Mouse (Mus musculus) kidney, adult 2 months (tissue): ENCODE data around the gene Dcaf1. TPM values are rescaled to one million over a fixed set of nuclear protein-coding genes. Genes with fewer than 3 reads are reported as not detected.

Experiments used
- DNase-seq: peaks from one replicate; pipeline ENCODE4 v3.0.0; 2021
- H3K27ac ChIP-seq: fragments of 200-500 bp; 2 replicates; pipeline ENCODE4 v1.5.1; 2012; ENCODE audit warnings: low read depth, low read length, control low read depth, inconsistent platforms; ENCODE audit not compliant: insufficient read depth
- H3K27me3 ChIP-seq: fragments of 200-500 bp; replicated peaks from 2 replicates; pipeline ENCODE4 v1.6.1; 2012; ENCODE audit warnings: mild to moderate bottlenecking, moderate library complexity, low read length, inconsistent platforms; ENCODE audit not compliant: control insufficient read depth, insufficient read depth
- H3K36me3 ChIP-seq: fragments of 200-500 bp; 2 replicates; pipeline ENCODE4 v1.6.1; 2012; ENCODE audit warnings: mild to moderate bottlenecking, moderate library complexity, low read length, inconsistent platforms; ENCODE audit not compliant: control insufficient read depth, insufficient read depth
- H3K4me1 ChIP-seq: fragments of 200-500 bp; 2 replicates; pipeline ENCODE4 v1.6.1; 2011; ENCODE audit warnings: low read length; ENCODE audit not compliant: control insufficient read depth, insufficient read depth
- H3K4me3 ChIP-seq: fragments of 200-500 bp; 2 replicates; pipeline ENCODE4 v1.5.1; 2011; ENCODE audit warnings: mild to moderate bottlenecking, low read depth, low read length, control low read depth; ENCODE audit not compliant: insufficient read depth
- CTCF ChIP-seq: fragments of 200-500 bp; conservative IDR thresholded peaks from 2 replicates; pipeline ENCODE4 v1.5.1; 2011; ENCODE audit warnings: low read depth, mild to moderate bottlenecking, control low read depth, low read length, moderate library complexity, mixed read lengths; ENCODE audit not compliant: insufficient read depth, insufficient read length
- POLR2A ChIP-seq: fragments of 200-500 bp; IDR thresholded peaks from one replicate; pipeline ENCODE4 v1.6.1; 2011; ENCODE audit warnings: low read depth, low read length, control low read depth
- WGBS: fragments of 180-500 bp; shearing (Covaris S2); methylation state at CpG from one replicate; pipeline ENCODE4 v1.1.7; 2018; 5-methylcytosine and 5-hydroxymethylcytosine counted together
- polyA plus RNA-seq: library from polyadenylated mRNA; depleted of rRNA; stranded (reverse); fragments of >200 nt; gene quantifications from 2 replicates; pipeline ENCODE4 v1.2.3, GENCODE M21; 2012; rRNA removed

Gene Dcaf1
- 12.4 and 14.7 TPM in 2 replicates for polyA plus RNA-seq

DNA sequence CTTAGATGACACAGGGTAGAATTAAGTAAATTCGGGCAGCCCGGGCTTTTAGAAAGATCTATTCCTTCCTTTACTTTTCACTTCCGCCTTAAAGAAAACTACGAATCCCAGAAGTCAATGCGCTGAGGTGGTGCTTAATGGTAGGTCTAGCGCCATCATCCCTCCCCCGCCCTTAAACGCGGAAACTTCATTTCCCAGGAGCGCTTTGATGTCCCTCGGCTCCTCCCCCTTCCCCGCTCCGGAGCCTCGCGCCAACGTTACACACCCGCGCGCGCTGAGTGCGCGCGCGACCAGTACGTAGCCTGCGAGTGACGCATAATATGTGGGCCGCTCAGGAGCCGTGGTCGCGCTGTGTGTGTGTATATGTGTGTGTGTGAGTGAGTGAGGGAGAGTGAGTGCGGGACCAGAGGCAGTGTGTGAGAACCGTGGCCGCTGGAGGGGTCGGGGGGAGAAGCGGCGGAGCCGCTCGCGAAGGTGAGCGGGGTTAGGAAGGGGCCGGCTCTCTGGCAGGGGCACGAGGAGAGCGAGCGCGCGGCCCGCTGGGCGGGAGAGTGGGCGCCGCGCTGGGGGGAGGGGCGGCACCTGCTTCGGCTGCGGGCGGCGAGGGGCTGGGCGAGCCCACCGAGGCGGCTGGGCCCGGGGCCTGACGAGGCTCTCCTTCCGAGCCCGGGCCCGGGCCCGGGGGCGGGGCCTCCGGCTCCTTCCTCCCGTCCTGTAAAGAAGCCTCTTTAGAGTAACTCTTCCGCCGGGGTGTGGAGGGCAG lies at the start of gene Dcaf1:
TSS of gene Dcaf1 (plus strand) at position 257 of the 763 bp plus-strand sequence.
- H3K4me3 ChIP-seq: peak within 1 kb of the TSS; percentile 92
- WGBS: 1% methylated on average over 70 of the region's 71 CpGs

DNA sequence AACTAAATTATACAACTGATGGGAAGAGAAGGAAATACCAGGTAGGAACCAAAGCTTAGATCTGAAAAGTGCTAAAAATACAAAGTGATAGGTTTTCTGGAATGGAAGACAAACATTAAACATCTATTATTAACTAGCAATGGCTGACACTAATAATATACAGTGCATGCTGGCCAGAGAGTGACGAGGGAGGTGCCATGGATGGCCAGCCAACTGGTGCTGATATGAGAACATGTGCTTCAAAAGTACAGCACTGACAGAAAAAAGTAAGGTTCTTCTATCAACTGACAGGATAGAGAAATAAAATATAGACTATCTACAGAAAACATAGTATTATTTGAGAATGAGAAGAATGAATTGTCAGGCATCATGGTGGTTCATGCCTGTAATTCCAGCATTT lies 45.6 kb upstream of the Dcaf1 start:
- no peak for DNase-seq
- Histone ChIP-seq H3K27me3 (no peaks in the 10 kb centered on the region), H3K4me1 (peaks cover 5% of the 10 kb centered on the region; the same call in 1 of the 2 replicates), H3K27ac (no peak overlapping the region), H3K4me3 (no peak overlapping the region), H3K36me3 (no peaks in the 10 kb centered on the region)
- no peak for TF ChIP-seq POLR2A
- no peak for TF ChIP-seq CTCF
- 58% methylated on average over 1 of the region's 1 CpGs for WGBS

More for the DNA sequence above, at the start of gene Dcaf1:
- H3K36me3 ChIP-seq: no peaks in the 10 kb centered on the region
- DNase-seq: peak; percentile 98
- H3K27me3 ChIP-seq: no peaks in the 10 kb centered on the region
- no peak for TF ChIP-seq CTCF
- TF ChIP-seq POLR2A: peak; percentile 57
- peaks cover 3% of the 10 kb centered on the region; the same call in 1 of the 2 replicates for H3K4me1 ChIP-seq
- peak within 1 kb of the TSS; percentile 64; the same call in 1 of the 2 replicates for H3K27ac ChIP-seq

DNA sequence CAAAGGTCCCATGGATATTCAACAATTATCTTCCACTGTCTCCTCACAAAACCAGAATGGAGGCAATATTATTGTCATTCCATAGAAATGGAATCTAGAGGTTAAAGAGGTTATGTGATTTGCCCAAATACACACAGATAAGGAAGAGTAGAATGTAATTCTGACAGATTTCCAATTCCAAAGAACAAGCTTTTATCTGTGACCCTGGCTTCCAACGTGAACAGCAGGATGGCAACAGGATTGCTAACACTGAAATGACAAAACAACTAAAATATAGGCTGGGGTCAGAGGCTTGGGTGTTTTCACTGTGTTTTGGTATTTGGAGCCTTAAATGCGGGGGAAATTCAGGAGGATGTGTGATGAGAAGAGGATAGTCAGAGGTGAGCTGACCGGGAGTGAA lies 44.3 kb upstream of the Dcaf1 start:
- no peak overlapping the region for H3K4me3 ChIP-seq
- no peak overlapping the region for H3K27ac ChIP-seq
- TF ChIP-seq POLR2A: no peak
- no peak for TF ChIP-seq CTCF
- H3K27me3 ChIP-seq: no peaks in the 10 kb centered on the region
- H3K4me1 ChIP-seq: no peaks in the 10 kb centered on the region
- DNase-seq: no peak
- H3K36me3 ChIP-seq: no peaks in the 10 kb centered on the region
- WGBS: 83% methylated on average over 3 of the region's 3 CpGs

DNA sequence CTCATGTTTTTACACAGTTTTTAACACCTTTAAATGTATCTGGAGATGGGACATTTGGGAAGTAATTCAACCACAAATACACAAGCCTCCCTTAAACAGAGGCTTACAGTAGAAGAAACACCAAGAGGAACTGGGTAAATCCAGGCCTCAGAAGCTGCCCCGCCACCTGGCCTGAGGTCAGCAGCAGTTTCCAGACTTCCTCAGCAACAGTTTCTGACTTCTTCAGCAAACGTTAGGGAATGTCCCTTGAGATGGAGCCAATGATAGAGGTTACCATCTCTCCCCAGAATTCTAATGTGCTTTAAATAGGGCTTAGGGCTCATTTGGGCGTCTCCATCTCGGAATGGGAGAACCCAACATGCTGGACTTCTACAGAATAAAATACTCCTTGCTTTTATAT lies 43.4 kb upstream of the Dcaf1 start:
- no peak overlapping the region for H3K4me3 ChIP-seq
- TF ChIP-seq CTCF: no peak
- no peak for TF ChIP-seq POLR2A
- WGBS: 73% methylated on average over 4 of the region's 4 CpGs
- H3K27ac ChIP-seq: no peak overlapping the region
- H3K36me3 ChIP-seq: no peaks in the 10 kb centered on the region
- no peaks in the 10 kb centered on the region for H3K27me3 ChIP-seq
- H3K4me1 ChIP-seq: peaks cover 6% of the 10 kb centered on the region; the same call in 1 of the 2 replicates
- no peak for DNase-seq

DNA sequence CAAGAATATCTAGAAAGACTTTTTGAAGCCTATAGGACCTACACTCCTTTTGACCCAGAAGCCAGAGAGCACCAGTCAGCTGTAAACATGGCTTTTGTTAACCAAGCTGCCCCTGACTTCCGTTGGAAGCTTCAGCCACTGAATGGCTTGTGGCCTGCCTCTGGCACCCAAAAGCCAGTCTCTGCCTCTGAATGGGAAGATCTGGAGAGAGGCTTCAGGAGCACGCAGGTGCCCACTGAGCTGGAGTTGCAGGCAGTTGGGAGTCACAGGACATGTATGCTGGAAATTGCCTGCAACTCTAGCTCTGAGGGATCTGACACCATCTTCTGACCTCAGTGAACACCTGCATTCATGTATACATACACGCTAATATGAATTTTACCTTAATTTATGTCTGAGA lies 41.6 kb upstream of the Dcaf1 start:
- 86% methylated on average over 3 of the region's 3 CpGs for WGBS
- H3K4me3 ChIP-seq: no peak overlapping the region

DNA sequence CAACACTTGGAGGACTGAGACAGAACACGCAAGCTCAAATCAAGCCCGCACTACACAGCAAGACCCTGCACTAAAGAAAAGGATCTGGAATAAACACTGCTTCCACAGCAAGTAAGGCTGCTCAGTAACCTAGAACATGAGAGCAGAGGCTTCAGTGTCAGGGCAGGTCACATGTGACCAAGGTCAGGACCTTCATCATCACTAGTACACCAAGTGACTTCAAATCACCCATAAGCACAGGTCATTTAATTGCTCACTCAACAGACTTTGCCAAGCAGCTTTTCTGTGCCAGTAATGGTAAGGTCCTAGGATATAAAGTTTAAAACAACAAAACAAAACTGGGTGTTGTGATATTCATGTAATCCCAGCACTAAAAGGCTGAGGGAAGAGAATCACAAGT lies 38.1 kb upstream of the Dcaf1 start:
- H3K27ac ChIP-seq: 0 out of 2 replicates have a peak overlapping the region, but pooled peaks have one; percentile 5
- 75% methylated on average over 2 of the region's 2 CpGs for WGBS
- H3K27me3 ChIP-seq: no peaks in the 10 kb centered on the region
- H3K4me1 ChIP-seq: peaks cover 27% of the 10 kb centered on the region; the same call in 1 of the 2 replicates
- DNase-seq: peak; percentile 70
- H3K4me3 ChIP-seq: no peak overlapping the region
- no peak for TF ChIP-seq CTCF
- no peak for TF ChIP-seq POLR2A
- no peaks in the 10 kb centered on the region for H3K36me3 ChIP-seq

More for the DNA sequence above, 41.6 kb upstream of the Dcaf1 start:
- DNase-seq: no peak
- Histone ChIP-seq H3K27ac (no peak overlapping the region), H3K36me3 (no peaks in the 10 kb centered on the region), H3K27me3 (no peaks in the 10 kb centered on the region), H3K4me1 (peaks cover 14% of the 10 kb centered on the region; the same call in 1 of the 2 replicates)
- TF ChIP-seq CTCF (no peak), POLR2A (no peak)

DNA sequence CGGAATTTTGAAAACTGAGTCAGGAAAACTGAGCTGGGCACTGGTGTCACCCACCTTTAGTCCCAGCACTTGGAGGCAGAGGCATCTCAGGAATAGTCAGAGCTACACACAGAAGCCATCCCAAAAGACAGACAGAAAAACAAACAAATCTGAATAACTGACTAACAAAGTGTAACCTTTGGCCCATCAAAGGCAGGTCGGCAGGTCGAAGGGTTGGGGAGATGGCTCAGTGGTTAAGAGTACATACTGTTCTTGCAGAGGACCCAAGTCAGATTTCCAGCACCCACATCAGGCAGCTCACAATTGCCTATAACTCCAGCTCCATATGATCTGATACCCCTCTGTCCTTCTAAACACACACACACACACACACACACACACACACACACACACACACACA lies 36.5 kb upstream of the Dcaf1 start:
- WGBS: 50% methylated on average over 3 of the region's 3 CpGs
- no peak overlapping the region for H3K4me3 ChIP-seq
- H3K36me3 ChIP-seq: no peaks in the 10 kb centered on the region
- H3K27me3 ChIP-seq: no peaks in the 10 kb centered on the region
- H3K27ac ChIP-seq: peak overlapping the region; percentile 83
- peaks cover 31% of the 10 kb centered on the region; the same call in 1 of the 2 replicates for H3K4me1 ChIP-seq
- peak; percentile 66 for DNase-seq
- no peak for TF ChIP-seq CTCF
- no peak for TF ChIP-seq POLR2A
